Mouse (Mus musculus) cerebellum, adult 9-10 months (tissue): ENCODE results near the gene Gm10413.
"Not testable (repeated sequence)": the region's sequence is repeated elsewhere in the genome, so short reads cannot be mapped to it uniquely, and the experiment has no call there.

ENCODE experiments used
- DNase-seq: peaks from one replicate; pipeline ENCODE4 v3.0.0; 2022

Gene Gm10413

DNA sequence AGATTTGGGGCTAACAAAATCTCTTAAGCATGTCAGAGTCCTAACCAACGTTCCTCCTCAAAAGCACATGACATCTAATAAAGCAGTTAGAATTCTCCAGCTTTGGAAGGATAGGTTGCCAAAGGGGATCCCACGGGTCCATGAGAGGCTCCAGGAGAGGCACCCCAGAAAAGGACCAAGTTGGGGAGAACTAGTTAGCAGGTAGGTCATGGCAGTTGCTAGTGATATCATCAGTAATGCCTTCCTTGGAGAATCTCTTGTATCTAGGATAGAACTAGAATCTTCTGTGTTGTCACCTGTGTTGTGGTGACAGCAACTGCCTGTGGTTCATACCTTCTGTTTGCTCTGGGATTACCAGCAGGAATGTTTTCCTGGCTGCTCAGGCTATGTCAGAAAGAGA, at the start of gene Gm10413:
Gm10413 (plus strand) TSS at position 301 of the 400 bp plus-strand sequence.
- not testable (repeated sequence) for DNase-seq

- DNase-seq = not testable (repeated sequence)
These were observed 17.4 kb downstream of the Gm10413 start, which contains the start of gene Gm10409 for GRCm38 (mm10) chr14:3412314-3412713. Gm10409 (plus strand) TSS chr14:3412614.

GRCm38 (mm10) chr14:3427803-3428202, 32.9 kb downstream of the Gm10413 start, which contains the start of gene Gm3005:
Gm3005 (plus strand) TSS chr14:3428103.
- DNase-seq = not testable (repeated sequence)

DNA sequence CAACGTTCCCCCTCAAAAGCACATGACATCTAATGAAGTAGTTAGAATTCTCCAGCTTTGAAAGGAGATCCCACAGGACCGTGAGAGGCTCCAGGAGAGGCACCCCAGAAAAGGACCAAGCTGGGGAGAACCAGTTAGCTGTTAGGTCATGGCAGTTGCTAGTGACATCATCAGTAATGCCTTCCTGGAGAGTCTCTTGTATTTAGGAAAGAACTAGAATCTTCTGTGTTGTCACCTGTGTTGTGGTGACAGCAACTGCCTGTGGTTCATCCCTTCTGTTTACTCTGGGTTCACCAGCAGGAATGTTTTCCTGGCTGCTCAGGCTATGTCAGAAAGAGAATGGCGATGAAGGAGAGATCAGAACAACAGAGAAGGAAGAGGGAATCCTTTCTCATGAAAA, 54.2 kb downstream of the Gm10413 start, which contains the start of gene Gm10408:
Gm10408 (plus strand) TSS at position 301 of the 400 bp plus-strand sequence.
- not testable (repeated sequence) for DNase-seq
